Mouse (Mus musculus): Measurements from ENCODE around the gene Satb1. TPM values are rescaled to one million over a fixed set of nuclear protein-coding genes. Genes with fewer than 3 reads are reported as not detected.

Gene Satb1
- polyA plus RNA-seq, 1 experiment from 2014 or later, result 5.0 TPM

DNA sequence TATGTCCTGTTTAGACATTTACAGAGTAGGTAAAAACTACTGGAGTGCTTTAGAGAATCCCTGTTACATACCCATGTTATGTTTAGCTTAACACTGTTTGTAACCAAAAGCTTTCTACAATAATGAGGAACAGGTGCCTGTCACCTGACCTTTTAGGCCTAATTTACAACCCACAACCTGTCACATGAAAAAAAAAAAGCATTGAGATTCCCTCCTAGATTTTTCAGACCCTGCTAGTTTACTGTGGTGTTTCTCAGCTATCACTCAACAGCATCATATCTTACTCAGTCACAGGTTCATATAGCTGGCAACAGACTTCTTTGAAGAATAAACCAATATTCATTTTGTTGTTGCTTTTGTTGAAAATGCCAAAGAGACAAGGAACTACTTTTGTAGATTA is 3.7 kb downstream of the Satb1 start:
- H3K4me2 ChIP-seq (replicated peaks; ENCODE audit: low read depth, low read length), result no peak overlapping the region

DNA sequence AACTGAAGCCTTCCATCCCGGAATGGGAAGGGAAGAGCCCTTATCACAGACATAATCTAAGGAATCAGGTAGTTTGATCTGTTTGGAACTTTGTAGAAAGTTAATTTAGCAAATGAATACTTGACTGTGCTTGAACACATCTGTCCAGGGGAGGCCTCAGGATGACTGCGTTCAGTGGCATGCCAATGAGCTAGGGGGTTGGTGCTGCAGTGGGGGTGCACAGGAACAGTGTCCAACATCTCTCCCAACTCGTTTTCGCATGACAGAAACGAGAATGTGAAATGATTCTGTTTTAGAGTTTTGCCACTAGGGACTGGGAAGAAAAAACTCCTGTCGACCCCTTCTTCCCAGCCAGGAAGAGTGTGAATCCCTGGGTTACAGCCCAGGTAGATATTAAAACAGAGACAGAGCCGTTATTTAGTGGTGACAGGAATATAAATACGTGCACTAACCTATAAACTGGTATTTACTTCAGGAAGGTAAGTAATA is 5.1 kb downstream of the Satb1 start:
- ATAC-seq, result no peak
- Histone ChIP-seq H3K9me3 (ENCODE audit: low read length) (no peaks in the 10 kb centered on the region), H3K4me1 (ENCODE audit: insufficient read depth, low read depth, low read length) (peaks cover 6% of the 10 kb centered on the region; the same call in 1 of the 2 replicates), H3K27me3 (replicated peaks; ENCODE audit: insufficient read depth, low read length) (peaks cover 27% of the 10 kb centered on the region), H3K4me2 (replicated peaks; ENCODE audit: low read depth, low read length) (no peak overlapping the region), H3K27ac (ENCODE audit: low read length) (no peak overlapping the region), H3K36me3 (ENCODE audit: insufficient read depth, low read length) (no peaks in the 10 kb centered on the region), H3K4me3 (ENCODE audit: low read depth, low read length) (no peak overlapping the region), H3K9ac (replicated peaks; ENCODE audit: low read depth) (no peak overlapping the region)
- DNase-seq (ENCODE audit: low spot score), result no peak
- TF ChIP-seq CTCF (IDR thresholded peaks at IDR 0.05), result no peak
- 52% methylated on average over 8 of the region's 8 CpGs for WGBS

More for the DNA sequence above, 3.7 kb downstream of the Satb1 start:
- no peak overlapping the region for H3K9ac ChIP-seq (replicated peaks; ENCODE audit: low read depth)
- TF ChIP-seq CTCF (IDR thresholded peaks at IDR 0.05) (no peak), EP300 (IDR thresholded peaks at IDR 0.05) (no peak)
- H3K4me3 ChIP-seq (ENCODE audit: low read depth, low read length), result no peak overlapping the region
- ATAC-seq, result no peak
- H3K36me3 ChIP-seq (ENCODE audit: insufficient read depth, low read length), result no peaks in the 10 kb centered on the region
- no peaks in the 10 kb centered on the region for H3K9me3 ChIP-seq (ENCODE audit: low read length)
- no peak overlapping the region for H3K27ac ChIP-seq (ENCODE audit: low read length)
- H3K27me3 ChIP-seq (replicated peaks; ENCODE audit: insufficient read depth, low read length), result peaks cover 41% of the 10 kb centered on the region
- DNase-seq (ENCODE audit: low spot score), result no peak
- peaks cover 9% of the 10 kb centered on the region; the same call in 1 of the 2 replicates for H3K4me1 ChIP-seq (ENCODE audit: insufficient read depth, low read depth, low read length)

DNA sequence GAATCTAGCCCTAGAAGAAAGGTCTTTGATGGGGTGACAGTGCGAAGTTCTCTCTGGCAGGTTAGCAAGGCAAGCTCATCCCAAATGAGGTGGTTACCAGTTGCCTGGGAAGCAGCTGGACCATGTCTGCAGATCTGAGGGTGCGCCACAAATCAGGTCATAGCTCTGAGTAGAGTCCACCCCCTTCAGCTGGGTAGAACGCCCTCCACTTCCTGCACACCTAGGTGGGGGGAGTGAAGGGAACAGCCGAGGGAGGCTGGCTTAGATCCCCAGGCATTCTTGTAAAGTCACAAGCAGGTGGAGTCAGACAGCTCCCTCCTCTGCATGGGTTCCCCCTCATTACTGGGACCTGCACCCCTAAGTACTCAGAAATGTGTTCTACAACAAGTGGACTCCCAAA is 6.6 kb downstream of the Satb1 start:
- Histone ChIP-seq H3K36me3 (ENCODE audit: insufficient read depth, low read length) (no peaks in the 10 kb centered on the region), H3K27ac (ENCODE audit: low read length) (no peak overlapping the region), H3K4me1 (ENCODE audit: insufficient read depth, low read depth, low read length) (no peaks in the 10 kb centered on the region), H3K27me3 (replicated peaks; ENCODE audit: insufficient read depth, low read length) (peaks cover 17% of the 10 kb centered on the region; the same call in 1 of the 2 replicates), H3K4me3 (ENCODE audit: low read depth, low read length) (no peak overlapping the region), H3K9ac (replicated peaks; ENCODE audit: low read depth) (no peak overlapping the region), H3K4me2 (replicated peaks; ENCODE audit: low read depth, low read length) (no peak overlapping the region), H3K9me3 (ENCODE audit: low read length) (no peaks in the 10 kb centered on the region)
- DNase-seq (ENCODE audit: low spot score), result no peak
- WGBS, result 47% methylated on average over 4 of the region's 4 CpGs
- no peak for ATAC-seq
- TF ChIP-seq EP300 (IDR thresholded peaks at IDR 0.05) (no peak), CTCF (IDR thresholded peaks at IDR 0.05) (no peak)

DNA sequence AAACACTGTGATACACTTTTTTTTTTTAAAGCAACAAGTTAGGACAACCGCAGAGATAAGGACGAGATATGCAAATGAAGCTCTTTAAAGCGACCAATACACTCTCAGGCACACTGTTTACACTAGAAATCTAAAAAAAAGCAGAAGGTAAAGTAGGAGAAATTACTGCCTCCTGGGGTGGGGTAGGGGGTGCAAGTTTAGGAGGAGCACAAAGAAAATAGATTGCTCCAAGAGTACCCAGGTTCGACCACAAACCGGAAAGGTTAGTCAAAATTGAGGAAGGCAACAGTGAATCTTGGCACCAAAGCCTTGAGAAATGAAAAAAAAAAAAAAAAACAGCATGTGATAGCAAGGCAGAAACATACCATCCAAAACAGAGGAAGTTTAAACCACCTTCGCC is 18.8 kb downstream of the Satb1 start:
- no peak for DNase-seq (ENCODE audit: low spot score)
- ATAC-seq, result no peak
- Histone ChIP-seq H3K27me3 (replicated peaks; ENCODE audit: insufficient read depth, low read length) (no peaks in the 10 kb centered on the region), H3K9me3 (ENCODE audit: low read length) (no peaks in the 10 kb centered on the region), H3K36me3 (ENCODE audit: insufficient read depth, low read length) (no peaks in the 10 kb centered on the region), H3K27ac (ENCODE audit: low read length) (no peak overlapping the region), H3K4me3 (ENCODE audit: low read depth, low read length) (no peak overlapping the region), H3K4me1 (ENCODE audit: insufficient read depth, low read depth, low read length) (no peaks in the 10 kb centered on the region), H3K9ac (replicated peaks; ENCODE audit: low read depth) (no peak overlapping the region), H3K4me2 (replicated peaks; ENCODE audit: low read depth, low read length) (peak overlapping the region; percentile 94; the same call in 1 of the 2 replicates)
- 29% methylated on average over 6 of the region's 6 CpGs for WGBS
- TF ChIP-seq EP300 (IDR thresholded peaks at IDR 0.05), result no peak
- no peak for TF ChIP-seq CTCF (IDR thresholded peaks at IDR 0.05)

DNA sequence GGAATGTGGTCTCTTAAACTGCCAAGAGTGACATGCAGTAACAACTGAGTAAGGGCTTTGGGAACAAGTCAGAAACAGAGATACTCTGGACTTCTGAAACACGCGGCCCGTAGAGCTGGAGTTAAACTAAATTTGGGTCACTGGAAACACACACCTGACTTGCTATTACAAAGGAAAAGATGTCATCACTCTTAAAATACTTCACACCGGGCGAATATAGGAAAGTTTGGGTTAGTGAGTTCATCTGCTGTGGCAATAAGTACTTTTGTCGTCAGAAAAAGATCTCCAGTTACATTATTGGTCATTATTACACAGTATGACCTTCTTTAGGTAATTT is 19.3 kb downstream of the Satb1 start:
- no peak overlapping the region for H3K27ac ChIP-seq (ENCODE audit: low read length)
- TF ChIP-seq EP300 (IDR thresholded peaks at IDR 0.05) (no peak), CTCF (IDR thresholded peaks at IDR 0.05) (no peak)
- peak overlapping the region; percentile 94 for H3K4me2 ChIP-seq (replicated peaks; ENCODE audit: low read depth, low read length)
- H3K4me1 ChIP-seq (ENCODE audit: insufficient read depth, low read depth, low read length), result no peaks in the 10 kb centered on the region
- WGBS, result 1% methylated on average over 6 of the region's 6 CpGs
- DNase-seq (ENCODE audit: low spot score) (no peak), ATAC-seq (no peak)
- no peaks in the 10 kb centered on the region for H3K9me3 ChIP-seq (ENCODE audit: low read length)
- H3K36me3 ChIP-seq (ENCODE audit: insufficient read depth, low read length), result no peaks in the 10 kb centered on the region
- peak overlapping the region; percentile 84 for H3K4me3 ChIP-seq (ENCODE audit: low read depth, low read length)
- no peaks in the 10 kb centered on the region for H3K27me3 ChIP-seq (replicated peaks; ENCODE audit: insufficient read depth, low read length)
- H3K9ac ChIP-seq (replicated peaks; ENCODE audit: low read depth), result no peak overlapping the region

DNA sequence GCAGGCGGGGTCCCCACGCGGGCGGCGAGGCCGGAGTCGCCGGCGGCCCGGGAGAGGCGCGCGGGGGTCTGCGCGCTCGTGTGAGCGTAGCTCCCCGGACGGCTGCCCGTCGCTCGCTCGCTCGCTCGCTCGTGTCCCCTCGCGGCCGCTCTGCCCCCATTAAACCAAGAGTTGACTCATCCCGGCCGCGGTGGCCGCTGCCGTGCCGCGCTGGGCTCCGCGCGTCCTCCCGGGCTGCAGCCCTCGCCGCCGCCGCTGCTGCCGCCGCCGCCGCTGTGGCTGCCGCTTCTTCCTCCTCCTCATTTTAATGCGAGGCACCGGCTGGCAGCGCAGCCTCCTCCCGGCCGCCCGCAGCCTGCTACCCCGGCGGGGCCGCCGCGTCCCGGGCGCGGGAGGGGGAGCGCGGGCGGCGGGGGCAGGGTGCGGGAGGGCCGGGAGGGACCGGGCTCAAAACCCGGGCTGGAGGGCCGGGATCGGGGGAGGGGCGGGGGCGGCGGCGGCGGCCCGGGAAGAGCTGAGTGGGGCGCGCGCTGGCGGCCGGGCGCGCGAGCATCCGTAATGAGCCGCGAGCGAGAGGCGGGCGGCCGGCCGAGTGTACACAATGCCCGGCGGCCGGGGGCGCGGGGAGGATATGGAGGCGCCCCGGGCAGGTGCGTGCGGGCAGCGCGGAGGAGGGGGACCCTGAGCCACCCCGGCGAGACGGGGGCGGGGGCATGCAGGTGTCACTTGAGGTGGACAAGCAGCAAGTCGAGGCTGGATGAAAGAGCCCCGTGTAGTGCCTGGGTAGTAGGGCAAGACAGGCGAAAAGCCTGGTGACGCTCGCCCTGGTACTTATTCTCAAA is 19.9 kb downstream of the Satb1 start:
- Histone ChIP-seq H3K9me3 (ENCODE audit: low read length) (no peaks in the 10 kb centered on the region), H3K4me1 (ENCODE audit: insufficient read depth, low read depth, low read length) (no peaks in the 10 kb centered on the region), H3K36me3 (ENCODE audit: insufficient read depth, low read length) (no peaks in the 10 kb centered on the region), H3K4me3 (ENCODE audit: low read depth, low read length) (peak overlapping the region; percentile 84), H3K9ac (replicated peaks; ENCODE audit: low read depth) (peak overlapping the region; percentile 43), H3K27ac (ENCODE audit: low read length) (no peak overlapping the region), H3K4me2 (replicated peaks; ENCODE audit: low read depth, low read length) (peak overlapping the region; percentile 94), H3K27me3 (replicated peaks; ENCODE audit: insufficient read depth, low read length) (no peaks in the 10 kb centered on the region)
- ATAC-seq (peak; percentile 87), DNase-seq (ENCODE audit: low spot score) (peak; percentile 65)
- 2% methylated on average over 34 of the region's 115 CpGs for WGBS
- no peak for TF ChIP-seq EP300 (IDR thresholded peaks at IDR 0.05)
- peak; percentile 13; the same call in 1 of the 2 replicates for TF ChIP-seq CTCF (IDR thresholded peaks at IDR 0.05)

All from lung, postnatal 0 days (tissue).